Mouse (Mus musculus): ENCODE measurements around the gene Speer4c. TPM values are rescaled to one million over a fixed set of nuclear protein-coding genes. Genes with fewer than 3 reads are reported as not detected.
"Not testable (repeated sequence)": the region's sequence is repeated elsewhere in the genome, so short reads cannot be mapped to it uniquely, and the experiment has no call there.

The Speer4c gene
- not detected in 2 replicates for total RNA-seq (2017)

DNA sequence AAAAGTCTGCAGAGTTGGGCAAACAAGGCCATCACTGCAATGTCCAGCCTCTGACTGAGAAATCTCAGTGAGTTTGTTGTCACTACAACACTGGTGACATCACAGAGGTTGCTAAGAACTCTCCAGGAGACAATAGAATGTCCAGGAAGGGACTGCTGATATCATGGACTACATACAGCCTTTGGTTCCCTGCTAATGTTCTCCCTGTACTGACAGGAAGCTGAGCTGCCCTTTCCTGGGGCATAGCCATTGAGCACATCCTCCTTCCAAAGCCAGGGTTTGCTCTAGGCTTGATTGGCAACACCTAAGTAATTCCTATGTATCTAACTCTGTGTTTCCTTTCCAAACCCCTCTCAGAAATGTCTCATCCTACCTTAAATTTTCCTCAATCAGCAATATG, at the start of gene Speer4c:
TSS of gene Speer4c (minus strand) at position 101 of the 400 bp plus-strand sequence.
- ATAC-seq (replicated peaks; ENCODE audit: low read depth, poor library complexity, severe bottlenecking) = not testable (repeated sequence)

GRCm38 (mm10) chr5:15747478-15748255, 33.6 kb upstream of the Speer4c start:
- ATAC-seq (replicated peaks; ENCODE audit: low read depth, poor library complexity, severe bottlenecking) = no peak

DNA sequence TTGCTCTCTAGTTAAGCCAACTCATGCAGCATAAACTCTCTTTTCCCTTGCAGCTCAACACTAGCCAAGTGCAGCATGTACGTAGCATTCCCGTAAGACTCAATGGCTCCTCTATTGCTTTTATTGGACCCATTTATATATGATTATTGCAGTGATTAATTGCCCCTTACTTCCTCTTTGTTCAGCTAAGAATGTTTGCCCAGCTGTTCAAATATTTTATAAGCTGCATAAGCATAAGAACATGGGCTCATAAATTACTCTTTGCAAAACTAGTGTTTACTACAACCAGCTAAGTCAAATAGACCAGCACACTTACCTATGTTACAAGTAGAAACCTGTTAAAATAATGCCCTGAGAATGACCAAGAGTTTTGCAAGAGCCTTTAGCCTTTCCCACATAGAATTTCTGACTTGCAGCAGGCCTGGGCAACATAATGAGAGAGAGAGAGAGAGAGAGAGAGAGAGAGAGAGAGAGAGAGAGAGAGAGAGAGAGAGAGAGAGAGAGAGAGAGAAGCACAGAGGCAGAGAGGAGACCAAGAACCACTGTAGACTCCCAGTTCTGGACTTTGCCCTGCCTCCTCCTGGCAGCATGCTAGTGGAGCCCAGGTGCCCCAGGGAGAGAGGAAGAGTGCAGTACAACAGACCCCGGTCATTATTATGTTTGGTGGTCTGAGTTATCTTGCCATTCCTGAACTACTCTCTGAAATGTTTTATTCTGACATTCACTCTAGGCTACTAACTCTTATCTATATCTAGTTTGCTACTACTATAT, 20.2 kb upstream of the Speer4c start:
- ATAC-seq (replicated peaks; ENCODE audit: low read depth, poor library complexity, severe bottlenecking) = no peak

DNA sequence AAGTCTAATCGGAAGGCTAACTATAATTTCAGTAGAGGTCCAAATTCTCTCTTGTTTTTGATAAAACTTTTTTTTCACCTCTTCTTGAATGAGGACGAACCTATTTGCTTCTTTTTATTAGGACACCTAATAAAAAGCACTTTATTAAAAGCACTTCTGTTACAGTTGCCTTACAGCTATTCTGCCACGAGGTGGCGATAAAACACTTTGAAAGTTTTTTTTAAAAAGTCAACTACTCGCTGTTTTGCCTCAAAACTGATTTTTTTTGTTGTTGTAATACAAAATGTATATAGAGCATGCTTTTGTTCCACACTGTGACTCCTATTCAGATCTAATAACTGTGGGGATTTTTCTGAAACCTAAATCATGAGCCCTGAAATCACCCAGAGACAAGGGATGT, 11.2 kb downstream of the Speer4c start:
- ATAC-seq (replicated peaks; ENCODE audit: low read depth, poor library complexity, severe bottlenecking) = not testable (repeated sequence)

- not testable (repeated sequence) for ATAC-seq (replicated peaks; ENCODE audit: low read depth, poor library complexity, severe bottlenecking)
Measured at GRCm38 (mm10) chr5:15697719-15698118, 16.4 kb downstream of the Speer4c start.

GRCm38 (mm10) chr5:15691849-15692248, 22.2 kb downstream of the Speer4c start:
- not testable (repeated sequence) for ATAC-seq (replicated peaks; ENCODE audit: low read depth, poor library complexity, severe bottlenecking)

- not testable (repeated sequence) for ATAC-seq (replicated peaks; ENCODE audit: low read depth, poor library complexity, severe bottlenecking)
Measured at GRCm38 (mm10) chr5:15690822-15691221, 23.2 kb downstream of the Speer4c start.

GRCm38 (mm10) chr5:15689659-15690213, 24.3 kb downstream of the Speer4c start:
- not testable (repeated sequence) for ATAC-seq (replicated peaks; ENCODE audit: low read depth, poor library complexity, severe bottlenecking)

GRCm38 (mm10) chr5:15688874-15689658, 25.0 kb downstream of the Speer4c start:
- ATAC-seq (replicated peaks; ENCODE audit: low read depth, poor library complexity, severe bottlenecking) = not testable (repeated sequence)

GRCm38 (mm10) chr5:15681301-15682035, 32.6 kb downstream of the Speer4c start:
- not testable (repeated sequence) for ATAC-seq (replicated peaks; ENCODE audit: low read depth, poor library complexity, severe bottlenecking)

DNA sequence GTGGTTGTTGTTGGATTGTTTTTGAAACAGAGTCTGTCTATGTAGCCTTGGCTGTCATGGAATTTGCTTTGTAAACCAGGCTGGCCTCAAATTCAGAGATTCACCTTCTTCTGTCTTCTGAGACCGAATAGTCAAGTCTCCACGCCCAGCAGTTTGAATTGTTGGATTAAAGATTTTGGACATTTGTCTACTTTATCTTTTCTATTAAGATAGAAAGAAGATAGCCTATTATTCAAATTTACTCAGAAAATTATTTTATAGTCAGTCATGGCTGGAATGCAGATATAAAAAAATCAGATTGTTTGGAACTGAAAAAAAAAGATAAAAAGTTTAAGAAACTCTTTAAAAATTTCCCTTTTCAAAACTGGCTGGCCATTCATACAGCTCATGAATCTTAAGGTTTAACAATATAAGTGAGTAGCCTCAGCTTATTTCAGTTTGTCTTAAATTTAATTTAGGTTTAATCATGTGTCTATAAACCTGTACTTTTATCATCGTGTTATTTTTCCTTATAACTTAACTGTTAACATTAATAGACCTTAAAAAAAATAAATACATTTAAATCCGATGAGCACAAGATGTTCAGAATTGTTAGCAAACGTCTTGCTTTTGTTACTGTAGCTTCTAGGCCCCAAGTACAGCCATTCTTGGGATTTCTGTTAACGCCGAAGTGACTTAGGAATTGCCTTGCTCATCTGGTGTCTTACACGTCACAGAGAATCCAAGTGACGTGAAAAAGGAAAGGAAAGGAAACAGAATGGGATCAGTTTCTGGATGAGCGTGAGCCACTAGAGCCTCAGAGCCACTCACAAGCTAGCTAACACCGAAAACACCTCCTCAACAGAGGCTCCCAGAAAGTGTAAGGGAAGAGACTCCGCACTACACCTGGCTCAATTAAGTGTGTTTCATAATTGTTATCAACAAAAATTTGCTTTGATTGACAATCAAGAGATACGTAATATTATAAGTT, 33.8 kb downstream of the Speer4c start:
- not testable (repeated sequence) for ATAC-seq (replicated peaks; ENCODE audit: low read depth, poor library complexity, severe bottlenecking)

DNA sequence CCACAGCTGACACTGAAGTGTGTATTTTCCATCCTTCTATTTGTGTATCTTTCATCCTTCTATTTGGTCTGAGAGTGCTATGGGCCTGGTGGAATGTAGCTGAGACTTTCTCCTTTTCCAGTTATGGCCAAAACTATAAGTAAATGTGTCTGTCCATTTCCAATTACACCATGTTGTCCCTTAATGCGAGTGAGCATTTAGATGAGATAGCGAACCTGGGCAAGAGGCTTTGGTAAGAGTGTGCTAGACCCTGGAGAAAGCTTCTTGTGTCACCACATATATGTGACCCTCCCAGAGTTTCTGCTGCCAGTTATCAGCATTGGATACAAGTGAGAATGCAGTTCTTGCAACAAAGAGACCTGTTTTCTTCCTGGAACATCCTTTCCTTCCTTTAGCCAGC, 35.2 kb downstream of the Speer4c start:
- ATAC-seq (replicated peaks; ENCODE audit: low read depth, poor library complexity, severe bottlenecking) = not testable (repeated sequence)

- not testable (repeated sequence) for ATAC-seq (replicated peaks; ENCODE audit: low read depth, poor library complexity, severe bottlenecking)
Measured at GRCm38 (mm10) chr5:15677750-15678149, 36.3 kb downstream of the Speer4c start.

DNA sequence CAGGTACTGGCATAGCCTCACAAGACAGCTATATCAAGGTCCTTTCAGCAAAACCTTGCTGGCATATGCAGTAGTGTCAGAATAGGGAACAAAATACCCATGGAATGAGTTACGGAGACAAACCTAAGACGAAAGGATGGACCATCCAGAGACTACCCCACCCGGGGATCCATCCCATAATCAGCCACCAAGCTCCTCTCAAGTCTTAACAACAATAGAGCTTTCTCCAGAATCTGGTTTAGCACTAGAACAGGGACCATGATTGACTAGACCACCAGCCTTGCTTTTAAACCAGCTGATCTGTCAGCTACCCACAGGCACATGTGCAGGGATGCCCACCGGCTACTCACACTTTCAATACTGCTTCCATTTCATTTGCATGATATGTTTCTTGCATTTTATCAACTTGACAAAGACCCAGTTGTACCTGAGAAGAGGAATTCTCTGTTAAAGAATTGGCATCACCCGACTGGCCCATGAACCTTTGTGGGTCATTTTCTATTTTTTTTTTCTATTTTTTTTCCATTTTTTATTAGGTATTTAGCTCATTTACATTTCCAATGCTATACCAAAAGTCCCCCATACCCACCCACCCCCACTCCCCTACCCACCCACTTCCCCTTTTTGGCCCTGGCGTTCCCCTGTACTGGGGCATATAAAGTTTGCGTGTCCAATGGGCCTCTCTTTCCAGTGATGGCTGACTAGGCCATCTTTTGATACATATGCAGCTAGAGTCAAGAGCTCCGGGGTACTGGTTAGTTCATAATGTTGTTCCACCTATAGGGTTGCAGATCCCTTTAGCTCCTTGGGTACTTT, 39.4 kb downstream of the Speer4c start:
- not testable (repeated sequence) for ATAC-seq (replicated peaks; ENCODE audit: low read depth, poor library complexity, severe bottlenecking)

GRCm38 (mm10) chr5:15673989-15674388, 40.1 kb downstream of the Speer4c start:
- not testable (repeated sequence) for ATAC-seq (replicated peaks; ENCODE audit: low read depth, poor library complexity, severe bottlenecking)

DNA sequence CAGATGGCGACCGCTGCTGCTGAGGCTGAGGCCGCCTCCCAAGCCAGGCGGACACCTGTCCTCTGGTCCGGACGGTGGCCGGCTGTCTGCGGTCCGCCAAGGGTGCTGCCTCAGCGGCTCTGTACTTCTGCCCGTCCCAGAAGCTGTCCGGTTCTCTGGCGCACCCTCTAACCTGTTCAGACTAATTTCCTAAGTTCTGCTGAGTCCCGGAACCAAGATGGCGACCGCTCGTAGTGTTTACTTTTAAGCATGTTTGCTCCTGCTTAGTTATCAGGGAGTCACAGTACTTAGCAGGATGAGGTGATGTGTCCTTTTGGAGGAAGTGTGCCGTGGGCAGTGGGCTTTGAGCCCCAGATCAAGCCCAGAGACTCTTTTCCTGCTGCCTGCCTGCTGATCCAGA, 43.3 kb downstream of the Speer4c start:
- not testable (repeated sequence) for ATAC-seq (replicated peaks; ENCODE audit: low read depth, poor library complexity, severe bottlenecking)

GRCm38 (mm10) chr5:15663847-15664246, 50.2 kb downstream of the Speer4c start:
- not testable (repeated sequence) for ATAC-seq (replicated peaks; ENCODE audit: low read depth, poor library complexity, severe bottlenecking)
